Mouse (Mus musculus) ES-Bruce4 (cell line): Measurements from ENCODE around the gene Ppt2. TPM values are rescaled to one million over a fixed set of nuclear protein-coding genes. Genes with fewer than 3 reads are reported as not detected.

Experiments
- H3K27ac ChIP-seq: 2 replicates; pipeline ENCODE4 v1.5.1; 2012; ENCODE audit warnings: low read length, inconsistent platforms; ENCODE audit not compliant: insufficient read depth
- H3K27me3 ChIP-seq: 2 replicates; pipeline ENCODE4 v1.6.1; 2012; ENCODE audit warnings: mild to moderate bottlenecking, low read length, inconsistent platforms; ENCODE audit not compliant: control insufficient read depth, poor library complexity, insufficient read depth, severe bottlenecking
- H3K36me3 ChIP-seq: 2 replicates; pipeline ENCODE4 v1.6.1; 2012; ENCODE audit warnings: inconsistent platforms, mild to moderate bottlenecking, low read length, moderate library complexity; ENCODE audit not compliant: control insufficient read depth, poor library complexity, insufficient read depth, severe bottlenecking
- H3K4me1 ChIP-seq: one replicate; pipeline ENCODE4 v1.8.1; 2011; ENCODE audit warnings: low read length; ENCODE audit not compliant: control insufficient read depth, insufficient read depth
- H3K4me3 ChIP-seq: 2 replicates; pipeline ENCODE4 v1.5.1; 2011; ENCODE audit warnings: low read depth, mild to moderate bottlenecking, low read length
- H3K9ac ChIP-seq: 2 replicates; pipeline ENCODE4 v1.6.1; 2012; ENCODE audit warnings: low read depth, mild to moderate bottlenecking, inconsistent platforms; ENCODE audit not compliant: poor library complexity, severe bottlenecking
- H3K9me3 ChIP-seq: replicated peaks from 2 replicates; pipeline ENCODE4 v1.6.1; 2012; ENCODE audit warnings: mild to moderate bottlenecking, low read length, inconsistent platforms; ENCODE audit not compliant: control insufficient read depth, poor library complexity, insufficient read depth, severe bottlenecking
- CTCF ChIP-seq: IDR thresholded peaks from one replicate; pipeline ENCODE4 v1.8.1; 2011; ENCODE audit warnings: low read depth, low read length
- EP300 ChIP-seq: IDR thresholded peaks from 2 replicates; pipeline ENCODE4 v1.6.1; 2011; ENCODE audit warnings: low read depth, low read length; ENCODE audit not compliant: insufficient read depth
- POLR2A ChIP-seq: IDR thresholded peaks from one replicate; pipeline ENCODE4 v1.8.1; 2011; ENCODE audit warnings: low read length; ENCODE audit not compliant: insufficient read depth
- polyA plus RNA-seq: library from polyadenylated mRNA; stranded (reverse); fragments of >200 nt; gene quantifications from 2 replicates; pipeline ENCODE4 v1.2.4, GENCODE M21; 2011; ENCODE audit warnings: low read depth; ENCODE audit not compliant: missing spikeins, insufficient read depth, insufficient read length

The Ppt2 gene
- polyA plus RNA-seq, 1 experiment, result 26.7 TPM

GRCm38 (mm10) chr17:34648141-34648890 is 20.0 kb upstream of the Ppt2 start:
- H3K9me3 ChIP-seq, result no peaks in the 10 kb centered on the region
- no peak overlapping the region for H3K27ac ChIP-seq
- no peaks in the 10 kb centered on the region for H3K27me3 ChIP-seq
- no peak for TF ChIP-seq EP300
- no peak for TF ChIP-seq POLR2A
- no peak for TF ChIP-seq CTCF
- H3K4me3 ChIP-seq, result no peak overlapping the region
- H3K9ac ChIP-seq, result no peak overlapping the region
- H3K4me1 ChIP-seq, result no peaks in the 10 kb centered on the region
- H3K36me3 ChIP-seq, result peaks cover 4% of the 10 kb centered on the region; the same call in 1 of the 2 replicates

GRCm38 (mm10) chr17:34646906-34647787 is 18.8 kb upstream of the Ppt2 start, which contains the start of gene Atf6b:
Atf6b (plus strand) TSS chr17:34647146.
- no peak for TF ChIP-seq POLR2A
- TF ChIP-seq EP300, result no peak
- TF ChIP-seq CTCF, result no peak
- no peaks in the 10 kb centered on the region for H3K4me1 ChIP-seq
- peaks cover 4% of the 10 kb centered on the region; the same call in 1 of the 2 replicates for H3K36me3 ChIP-seq
- H3K9ac ChIP-seq, result peak within 1 kb of the TSS; percentile 73
- no peaks in the 10 kb centered on the region for H3K9me3 ChIP-seq
- no peak within 1 kb of the TSS for H3K27ac ChIP-seq
- H3K27me3 ChIP-seq, result no peaks in the 10 kb centered on the region
- H3K4me3 ChIP-seq, result peak within 1 kb of the TSS; percentile 93

- TF ChIP-seq CTCF, result no peak
- TF ChIP-seq POLR2A, result no peak
- no peak for TF ChIP-seq EP300
- no peaks in the 10 kb centered on the region for H3K27me3 ChIP-seq
- H3K9ac ChIP-seq, result peak overlapping the region; percentile 49
- no peak overlapping the region for H3K27ac ChIP-seq
- peaks cover 4% of the 10 kb centered on the region; the same call in 1 of the 2 replicates for H3K36me3 ChIP-seq
- no peaks in the 10 kb centered on the region for H3K4me1 ChIP-seq
- H3K4me3 ChIP-seq, result peak overlapping the region; percentile 52
- no peaks in the 10 kb centered on the region for H3K9me3 ChIP-seq
Measured at GRCm38 (mm10) chr17:34645831-34646511, 17.7 kb upstream of the Ppt2 start.

- Histone ChIP-seq H3K36me3 (peaks cover 4% of the 10 kb centered on the region; the same call in 1 of the 2 replicates), H3K9me3 (no peaks in the 10 kb centered on the region), H3K27ac (no peak overlapping the region), H3K27me3 (no peaks in the 10 kb centered on the region), H3K9ac (peak overlapping the region; percentile 49), H3K4me3 (peak overlapping the region; percentile 98), H3K4me1 (no peaks in the 10 kb centered on the region)
- no peak for TF ChIP-seq CTCF
- no peak for TF ChIP-seq EP300
- TF ChIP-seq POLR2A, result no peak
Measured at GRCm38 (mm10) chr17:34645256-34645829, 17.0 kb upstream of the Ppt2 start.

- H3K36me3 ChIP-seq, result peaks cover 4% of the 10 kb centered on the region; the same call in 1 of the 2 replicates
- no peak for TF ChIP-seq EP300
- TF ChIP-seq POLR2A, result no peak
- no peak for TF ChIP-seq CTCF
- H3K27ac ChIP-seq, result no peak within 1 kb of the TSS; the same call in 1 of the 2 replicates
- H3K4me1 ChIP-seq, result no peaks in the 10 kb centered on the region
- H3K9ac ChIP-seq, result peak within 1 kb of the TSS; percentile 49
- H3K27me3 ChIP-seq, result no peaks in the 10 kb centered on the region
- peak within 1 kb of the TSS; percentile 98 for H3K4me3 ChIP-seq
- no peaks in the 10 kb centered on the region for H3K9me3 ChIP-seq
Measured at GRCm38 (mm10) chr17:34644608-34645007, 16.3 kb upstream of the Ppt2 start, which contains the start of gene Fkbpl. Fkbpl (plus strand) TSS chr17:34644764.
